Mouse (Mus musculus) embryonic fibroblast, embryonic 13.5 days (primary cell): ENCODE measurements at regions not wholly inside any gene's neighbourhood (a gene's known extent, or its start where the extent isn't known, plus 50 kb on each side); places are given as distances from the start of the nearest gene placed in this dataset.

Experiments
- CTCF ChIP-seq: IDR thresholded peaks from 2 replicates; pipeline ENCODE4 v1.5.1; 2011; ENCODE audit warnings: mild to moderate bottlenecking, control low read depth, low read length, moderate library complexity, borderline replicate concordance; ENCODE audit not compliant: insufficient read depth
- POLR2A ChIP-seq: IDR thresholded peaks from 2 replicates; pipeline ENCODE4 v1.6.1; 2011; ENCODE audit warnings: low read depth, mild to moderate bottlenecking, control low read depth, low read length, moderate library complexity

DNA sequence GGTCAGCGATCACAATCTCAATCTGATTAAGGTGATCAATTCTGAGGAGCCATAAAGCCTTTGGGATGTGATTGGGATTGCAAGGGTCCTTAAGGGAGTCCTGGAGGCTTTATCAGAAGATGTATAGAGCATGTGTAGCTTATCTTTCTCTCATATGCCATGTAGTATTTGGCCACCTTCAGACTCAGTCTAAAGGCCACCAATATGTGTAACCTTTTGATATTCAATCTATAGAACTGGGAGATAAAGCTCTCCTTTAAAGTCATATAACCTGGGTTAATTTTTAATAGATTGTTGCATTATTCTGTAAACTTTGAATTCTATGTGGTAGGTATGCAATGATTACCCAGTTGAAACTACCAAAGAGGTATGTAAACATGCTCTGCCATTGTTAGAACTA is 314.1 kb downstream of the Cdh11 start:
- TF ChIP-seq CTCF (no peak), POLR2A (no peak)
